Mouse (Mus musculus) kidney, postnatal 25 days (tissue): Measurements from ENCODE around the gene Wdr5.
A peak's percentile ranks its signal among the peaks of the same experiment; 100 is the strongest.

Source experiments
- DNase-seq, 2 experiments: peaks; one replicate each; pipeline ENCODE4 v3.0.0; 2021; ENCODE audit warnings: mixed read lengths in 2 of 2

Gene Wdr5

GRCm38 (mm10) chr2:27552620-27553287 is 37.8 kb downstream of the Wdr5 start:
- DNase-seq: peak; percentile 73 to 85

DNA sequence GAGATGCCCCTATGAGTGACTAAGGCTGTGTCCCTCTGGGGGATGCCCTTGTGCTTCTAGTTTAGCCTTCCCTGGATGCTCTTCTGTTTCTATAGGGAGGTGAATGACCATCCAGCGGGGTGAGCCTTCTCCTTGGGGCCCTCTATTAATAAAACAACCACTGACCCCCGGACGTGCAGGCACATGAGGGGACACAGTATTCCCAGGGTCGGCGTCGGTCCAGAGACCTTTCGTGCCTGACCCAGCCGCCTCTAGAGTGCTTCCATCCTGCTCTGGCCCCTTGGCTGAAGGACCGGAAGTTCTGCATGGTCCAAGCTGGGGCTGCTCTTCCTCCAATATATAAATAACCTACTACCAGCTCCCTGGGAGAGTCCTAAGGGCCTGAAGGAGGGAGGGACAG is 39.4 kb downstream of the Wdr5 start:
- DNase-seq: peak; percentile 67 to 86

GRCm38 (mm10) chr2:27556921-27557320 is 42.0 kb downstream of the Wdr5 start:
- no peak for DNase-seq

DNA sequence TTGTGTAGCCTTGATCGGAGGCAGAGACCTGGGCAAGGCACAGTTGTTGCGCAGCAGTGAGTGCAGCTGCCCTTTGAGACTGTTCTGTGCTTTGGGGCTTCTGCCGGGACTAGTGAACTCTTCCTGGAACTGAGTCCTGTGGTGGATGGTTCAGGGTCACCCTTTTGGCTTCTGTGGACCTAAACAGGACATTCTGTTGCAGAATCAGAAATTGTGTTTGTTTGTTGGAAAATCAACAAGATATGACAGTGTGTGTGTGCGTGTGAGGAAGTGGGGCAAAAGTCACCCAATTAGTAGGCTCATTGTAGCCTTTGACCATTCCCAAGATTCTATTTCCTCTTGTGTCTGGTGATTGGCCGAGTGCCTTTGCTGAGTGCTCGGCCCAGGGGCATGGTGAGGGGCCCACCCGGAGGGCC is 45.8 kb downstream of the Wdr5 start:
- DNase-seq: peak; percentile 50 to 79

DNA sequence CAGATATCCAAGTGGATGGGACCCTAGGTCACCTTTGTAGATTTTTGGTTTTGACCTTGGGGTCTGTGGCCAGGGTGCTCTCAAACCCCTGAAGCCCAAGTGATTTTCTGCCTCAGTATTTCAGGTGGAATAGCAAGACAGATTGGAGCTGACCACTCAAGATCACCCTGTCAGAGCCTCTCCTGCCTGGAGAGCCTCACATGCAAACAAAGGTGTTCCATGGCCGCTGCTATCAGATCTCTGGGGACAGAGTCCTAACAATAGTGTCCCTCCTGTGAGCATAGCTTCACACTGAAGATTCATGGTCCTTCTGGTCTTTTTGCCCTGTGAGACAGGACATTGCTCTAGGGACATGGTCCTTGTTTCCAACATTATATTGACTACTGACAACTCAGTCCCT is 46.2 kb downstream of the Wdr5 start:
- DNase-seq: no peak

DNA sequence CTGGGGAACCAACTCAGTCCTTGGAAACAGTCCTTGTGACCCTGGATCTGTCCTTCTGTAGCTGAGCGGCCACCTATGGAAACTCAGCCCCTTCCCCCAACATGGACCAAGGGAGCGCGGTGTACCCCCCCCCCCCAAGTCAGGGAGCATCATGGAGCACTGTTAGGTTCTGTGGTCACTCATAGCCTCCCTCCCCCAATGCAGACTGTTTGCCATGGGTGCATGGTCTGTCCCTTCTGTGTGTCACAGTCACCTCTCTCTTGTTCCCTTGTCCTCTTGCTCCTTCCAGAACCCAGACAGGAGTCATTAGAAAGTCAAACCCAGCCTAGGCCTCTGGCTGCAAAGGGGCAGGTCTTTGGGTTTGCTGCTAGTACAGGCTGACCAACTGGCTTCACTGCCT is 46.9 kb downstream of the Wdr5 start:
- no peak for DNase-seq

DNA sequence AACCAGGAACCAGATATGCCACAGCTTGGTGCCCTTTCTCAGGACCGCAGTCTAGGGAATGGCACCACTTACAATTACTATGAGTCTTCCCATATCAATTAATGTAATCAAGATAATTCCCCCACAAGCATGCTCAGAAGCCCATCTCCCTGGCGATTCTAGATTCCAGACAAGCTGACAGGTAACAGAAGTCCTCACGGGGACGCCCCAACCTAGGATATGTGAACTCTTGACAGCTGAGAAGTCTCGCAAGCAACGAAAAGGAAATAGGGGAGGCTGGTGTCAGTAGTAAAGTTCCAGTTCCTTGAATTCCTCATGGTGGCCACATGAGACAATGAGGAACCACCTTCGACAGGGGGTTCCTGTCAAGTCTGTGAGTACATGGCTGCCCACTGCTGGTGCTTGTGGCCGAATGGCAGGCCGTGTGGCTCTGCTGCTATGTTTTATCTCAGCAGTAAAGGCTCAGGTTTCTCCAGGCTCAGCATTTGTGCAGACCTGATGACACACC is 48.7 kb downstream of the Wdr5 start:
- peak in 1 of 2 experiments; percentile 31 for DNase-seq

- DNase-seq: no peak
Measured at GRCm38 (mm10) chr2:27564694-27565093, 49.7 kb downstream of the Wdr5 start.

- peak in 1 of 2 experiments; percentile 35 for DNase-seq
Measured at GRCm38 (mm10) chr2:27565316-27566103, 50.6 kb downstream of the Wdr5 start.

DNA sequence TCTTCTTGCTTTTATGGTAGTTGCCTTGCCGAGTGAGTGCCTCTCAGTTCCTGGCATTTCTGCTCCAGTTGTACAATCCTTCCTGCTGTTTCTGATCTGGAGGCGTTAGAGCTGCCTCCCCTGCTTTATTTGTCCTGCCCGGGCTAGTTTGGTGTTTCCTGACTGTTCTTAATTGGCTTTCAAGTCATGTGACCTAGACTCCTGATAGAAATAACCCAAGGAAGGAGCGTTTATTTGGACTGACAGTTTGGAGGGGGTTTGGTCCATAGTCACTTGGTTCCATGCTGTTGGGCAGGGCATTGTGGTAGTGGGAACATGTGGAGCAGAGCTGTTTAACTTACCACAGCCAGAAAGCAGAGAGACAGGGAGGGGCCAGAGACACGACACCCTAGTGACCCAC is 55.9 kb downstream of the Wdr5 start:
- DNase-seq: no peak

DNA sequence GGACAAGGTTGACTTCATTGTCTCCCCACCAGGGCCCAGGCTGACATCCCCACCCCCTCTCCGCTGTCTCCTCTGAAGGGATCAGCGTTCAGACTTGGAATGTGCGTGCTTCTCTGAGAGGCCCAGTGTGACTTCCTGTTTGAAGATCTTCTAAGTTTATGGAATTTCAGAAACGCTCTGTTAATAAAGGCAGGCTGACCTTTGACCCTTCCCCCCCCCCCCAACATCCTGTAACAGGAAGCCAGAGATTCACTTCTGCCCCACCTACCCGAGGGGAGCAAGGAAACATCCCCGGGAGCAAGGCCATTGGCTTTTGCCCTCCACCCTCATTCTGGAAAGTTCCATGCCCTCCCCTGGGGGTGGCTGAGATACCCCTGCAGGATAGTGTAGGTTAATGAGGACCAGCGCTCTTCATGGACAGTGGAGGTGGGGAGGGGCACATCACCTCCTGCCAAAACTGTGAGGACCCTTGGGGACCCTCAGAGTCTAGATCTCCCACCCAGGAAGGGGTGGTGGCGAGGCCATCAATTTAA is 57.4 kb downstream of the Wdr5 start:
- DNase-seq: peak; percentile 65 to 81

DNA sequence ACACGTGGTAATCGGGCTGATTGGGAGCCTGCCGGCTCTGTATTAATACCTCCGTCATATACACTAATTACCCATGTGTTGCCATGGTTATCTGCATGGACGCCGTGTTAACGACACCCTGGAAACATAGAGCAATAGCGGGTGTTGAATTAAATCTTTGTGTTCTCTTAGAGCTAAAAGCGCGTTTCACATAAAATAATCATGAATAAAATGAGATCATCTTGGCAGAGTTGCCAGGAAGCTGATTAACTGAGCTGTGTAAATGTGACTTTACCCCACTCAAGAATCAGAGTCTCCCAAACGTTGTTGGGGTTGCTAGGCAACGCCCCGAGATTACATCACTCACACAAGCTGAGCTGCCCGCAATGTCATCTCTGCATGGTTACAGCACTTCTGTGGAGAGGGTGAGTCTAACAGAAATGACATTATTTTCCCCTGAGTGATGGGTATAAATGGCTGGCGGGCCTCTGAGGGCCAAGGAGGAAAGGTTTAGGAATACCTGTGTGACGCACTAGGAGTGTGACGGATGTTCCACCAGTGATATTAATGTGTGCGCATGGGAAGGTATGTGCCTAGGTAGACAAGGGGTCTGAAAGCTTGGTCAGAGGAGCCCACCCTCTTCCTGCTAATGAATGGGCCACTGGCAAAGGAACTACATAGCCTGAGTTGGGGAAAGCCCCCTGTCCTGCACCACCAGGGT is 58.1 kb downstream of the Wdr5 start:
- DNase-seq: peak; percentile 67 to 81

DNA sequence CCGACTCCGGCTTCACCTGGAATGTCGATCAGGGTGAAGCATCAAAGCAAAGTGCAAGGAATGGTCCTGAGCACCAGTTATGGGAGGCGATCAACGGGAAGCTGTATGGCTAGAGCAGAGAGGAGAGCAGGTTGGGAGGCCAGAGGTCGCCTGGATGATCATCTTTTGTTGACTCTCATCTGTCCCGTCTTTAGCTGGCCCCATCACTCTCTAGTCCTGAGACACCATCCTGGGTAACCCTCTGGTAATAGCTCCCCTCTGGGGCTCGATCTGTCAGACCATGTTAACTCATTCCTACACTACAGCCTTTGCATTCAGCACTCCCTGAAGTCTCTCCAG is 58.6 kb downstream of the Wdr5 start:
- no peak for DNase-seq

- DNase-seq: peak; percentile 40 to 73
Measured at GRCm38 (mm10) chr2:27576416-27576815, 61.5 kb downstream of the Wdr5 start.

DNA sequence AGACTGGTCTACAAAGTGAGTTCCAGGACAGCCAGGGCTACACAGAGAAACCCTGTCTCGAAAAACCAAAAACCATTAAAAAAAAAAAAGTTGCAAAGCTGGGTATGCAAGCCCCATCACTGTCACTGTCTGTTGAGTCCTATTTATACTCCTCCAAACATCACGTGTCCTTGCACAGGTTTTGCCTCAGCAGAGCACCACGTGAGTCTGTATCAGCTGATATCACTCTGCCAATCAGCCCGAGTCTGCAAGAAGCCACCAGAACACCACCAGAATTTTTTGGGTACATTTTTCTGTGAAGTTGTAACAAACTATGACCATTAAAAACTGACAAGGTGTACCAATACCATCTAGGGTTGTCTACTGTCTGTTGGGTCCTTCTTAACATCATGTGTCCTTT is 63.6 kb downstream of the Wdr5 start:
- DNase-seq: no peak

DNA sequence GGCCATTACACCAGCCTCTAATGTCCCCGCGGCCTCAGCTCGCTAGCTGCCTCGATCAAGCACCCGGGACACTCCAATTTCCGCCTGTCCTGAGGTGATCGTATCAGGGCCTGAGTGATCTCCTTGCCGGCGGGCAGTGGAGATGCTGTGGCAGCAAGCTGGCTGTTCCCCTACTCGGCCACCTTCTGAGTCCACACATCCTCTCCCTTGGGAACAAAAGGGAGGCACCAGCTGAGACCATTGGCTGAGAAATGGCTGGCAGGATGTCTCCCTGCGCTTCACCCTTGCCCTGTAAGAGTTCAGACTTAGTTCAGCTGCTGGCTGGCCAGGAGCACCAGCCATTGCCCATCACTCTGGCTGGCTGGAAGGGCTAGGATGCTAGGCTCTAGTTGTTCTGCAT is 67.2 kb downstream of the Wdr5 start:
- DNase-seq: peak; percentile 26 to 56

GRCm38 (mm10) chr2:27583019-27583418 is 68.1 kb downstream of the Wdr5 start:
- DNase-seq: no peak

GRCm38 (mm10) chr2:27584546-27584945 is 69.6 kb downstream of the Wdr5 start:
- no peak for DNase-seq
